Mouse (Mus musculus): ENCODE results near the gene Ube2d3.

GRCm38 (mm10) chr3:135403856-135404255 lies 34.1 kb upstream of the Ube2d3 start:
- TF ChIP-seq POLR2A (IDR thresholded peaks at IDR 0.05; ENCODE audit: low read depth, low read length) = no peak
- peak; percentile 28; the same call in 1 of the 2 replicates for TF ChIP-seq CTCF (conservative IDR thresholded peaks at IDR 0.05; ENCODE audit: insufficient read depth, insufficient read length, low read depth, low read length)
